Mouse (Mus musculus) gastrocnemius, adult 18-20 months (tissue): ENCODE results near the gene Ankrd52. TPM values are rescaled to one million over a fixed set of nuclear protein-coding genes. Genes with fewer than 3 reads are reported as not detected.

Source experiments
- DNase-seq: peaks from one replicate; pipeline ENCODE4 v3.0.0; 2021; ENCODE audit warnings: low spot score
- total RNA-seq, 2 experiments: library from RNA; stranded (reverse); gene quantifications; 2 replicates each; pipeline ENCODE4 v1.2.3; 2021

Ankrd52 gene
- total RNA-seq, 2 experiments from 2014 or later = 44.5 to 47.0 TPM

DNA sequence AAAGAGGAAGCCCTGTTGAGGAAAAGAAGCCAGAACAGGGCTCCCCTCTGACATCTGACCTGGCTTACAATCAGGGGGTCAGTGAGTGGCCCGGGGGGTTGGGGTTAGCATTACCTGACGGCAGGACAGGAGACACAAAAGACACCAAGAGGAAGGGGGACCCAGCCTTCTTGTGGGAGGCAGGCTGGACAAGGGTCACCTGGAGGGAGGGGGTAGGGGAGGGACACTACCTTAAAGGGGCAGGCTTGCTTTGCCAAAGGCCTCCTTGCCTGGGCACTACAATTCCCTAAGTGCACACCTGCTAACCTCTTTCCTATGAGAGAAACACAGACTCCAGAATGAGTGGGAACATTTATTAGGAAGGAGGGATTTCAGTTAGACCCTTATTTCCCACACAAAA is 24.1 kb downstream of the Ankrd52 start, which contains the start of gene Slc39a5:
Slc39a5 (minus strand) TSS at position 174 of the 400 bp plus-strand sequence.
- DNase-seq = no peak

DNA sequence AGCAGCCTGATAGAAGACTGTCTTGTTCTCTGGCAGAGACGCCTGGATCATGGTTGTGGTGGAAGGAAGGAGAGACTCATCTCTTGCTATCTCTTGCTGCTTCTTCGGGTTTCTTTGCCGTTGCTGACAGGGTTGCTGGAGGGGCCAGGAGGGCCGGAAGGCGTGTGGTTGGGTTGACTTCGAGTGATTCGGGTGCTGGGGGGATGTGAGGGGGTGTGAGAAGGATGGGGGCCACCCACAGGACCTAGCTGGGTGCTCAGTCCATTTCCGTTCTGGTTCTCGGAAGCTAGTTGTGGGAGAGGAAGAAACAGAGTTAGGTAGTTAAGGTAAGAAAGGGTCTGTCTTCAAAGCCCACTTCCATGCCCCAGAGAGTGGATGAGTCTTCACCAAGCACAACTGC is 24.7 kb downstream of the Ankrd52 start:
- DNase-seq = no peak

DNA sequence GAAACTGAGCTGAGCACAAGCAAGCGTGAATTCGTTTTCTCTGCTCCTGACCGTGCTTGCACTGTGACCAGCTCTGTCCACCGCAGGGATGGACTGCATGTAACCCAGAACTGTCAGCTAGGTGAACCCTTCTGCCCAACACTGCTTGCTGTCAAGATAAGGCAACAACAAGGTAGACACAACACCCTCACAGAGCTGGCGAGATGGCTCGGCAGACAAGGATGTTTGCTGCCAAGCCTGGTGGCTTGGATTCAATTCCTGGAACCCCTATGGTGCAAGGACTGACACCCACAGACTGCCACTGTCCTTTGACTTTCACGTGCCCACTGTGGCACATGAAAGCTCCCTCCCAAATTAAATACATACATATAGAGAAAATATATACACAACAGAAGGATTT is 27.0 kb downstream of the Ankrd52 start:
- DNase-seq = no peak

DNA sequence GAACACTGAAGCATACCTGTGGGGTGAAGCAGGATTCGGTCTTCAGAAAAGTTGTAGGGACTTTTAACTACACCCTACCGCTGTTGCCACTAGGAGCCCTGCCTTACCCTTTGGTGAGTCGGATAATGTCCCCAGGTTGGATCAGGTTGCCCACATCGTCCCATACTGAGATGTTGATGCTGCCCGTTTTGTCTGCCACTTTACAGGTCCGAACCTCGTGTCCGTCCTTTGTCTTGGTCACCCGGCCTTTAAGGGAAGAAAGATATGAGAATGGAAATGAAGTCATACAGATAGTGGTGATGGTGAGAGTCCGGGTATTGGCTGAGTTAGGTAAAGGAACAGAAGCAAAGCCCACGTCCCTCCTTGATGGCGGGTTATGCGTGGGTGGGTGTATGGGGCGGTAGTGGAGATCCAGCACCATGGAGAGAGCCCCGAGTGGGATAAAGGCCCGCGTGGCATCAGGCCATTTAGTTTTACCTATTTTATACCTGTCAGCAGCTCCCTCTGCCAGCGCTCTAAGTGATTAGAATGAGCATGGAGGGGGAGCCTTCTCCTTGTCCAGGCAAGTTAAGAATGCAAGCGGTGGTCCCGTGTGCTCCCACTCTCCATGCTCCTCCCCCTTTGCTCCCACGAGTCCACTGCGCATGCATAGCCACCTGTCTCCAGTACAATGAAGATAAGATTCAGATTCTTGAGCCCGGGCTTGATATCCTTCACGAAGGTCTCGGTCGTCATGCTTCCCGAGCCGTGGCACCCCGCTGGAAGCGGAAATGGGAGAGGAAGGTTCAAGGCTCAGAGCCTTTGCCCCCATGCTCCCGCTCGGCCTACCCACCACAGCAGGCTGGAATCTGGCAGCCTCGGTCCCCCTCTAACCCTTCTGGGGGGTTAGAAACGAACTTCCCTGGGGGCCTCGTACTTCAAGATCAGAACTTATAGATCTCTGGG is 31.9 kb downstream of the Ankrd52 start:
- DNase-seq = no peak

DNA sequence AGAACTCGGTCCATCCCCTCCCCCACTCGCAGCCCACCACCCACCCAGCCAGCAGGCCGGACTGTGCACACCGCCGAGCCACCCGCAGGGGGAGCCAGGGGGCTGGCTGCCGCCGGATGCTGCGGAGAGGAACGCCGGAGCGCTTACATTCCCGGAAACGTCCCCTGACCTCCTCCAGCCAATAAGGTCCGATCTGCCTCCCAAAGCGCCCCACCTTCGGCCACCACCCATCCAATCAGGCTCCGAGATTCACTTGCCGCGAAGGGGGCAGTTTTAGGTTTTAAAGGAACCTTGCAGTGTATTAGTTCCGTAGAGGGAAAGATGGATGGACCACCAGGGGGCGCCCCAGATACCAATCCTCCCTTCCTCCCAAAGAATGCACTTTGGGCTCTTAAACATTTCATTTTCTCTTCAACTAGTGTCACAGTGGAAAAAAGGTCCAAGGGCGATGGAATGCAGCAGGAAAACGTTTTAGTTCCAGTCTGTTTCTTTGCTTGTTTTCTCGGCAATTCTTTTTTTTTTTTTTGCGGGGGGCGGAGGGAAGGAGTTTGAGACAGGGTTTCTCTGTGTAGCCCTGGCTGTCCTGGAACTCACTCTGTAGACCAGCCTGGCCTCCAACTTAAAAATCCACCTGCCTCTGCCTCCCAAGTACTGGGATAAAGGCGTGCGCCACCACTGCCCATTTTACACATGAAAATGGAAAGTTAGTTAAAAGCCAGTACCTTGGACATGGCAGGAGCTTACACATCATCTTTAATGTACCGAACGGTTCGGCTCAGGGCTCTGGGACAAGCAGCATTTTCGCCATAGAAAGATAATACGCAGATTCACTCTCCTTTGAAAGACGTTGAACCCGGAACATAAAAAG is 33.0 kb downstream of the Ankrd52 start:
- DNase-seq = peak; percentile 97

DNA sequence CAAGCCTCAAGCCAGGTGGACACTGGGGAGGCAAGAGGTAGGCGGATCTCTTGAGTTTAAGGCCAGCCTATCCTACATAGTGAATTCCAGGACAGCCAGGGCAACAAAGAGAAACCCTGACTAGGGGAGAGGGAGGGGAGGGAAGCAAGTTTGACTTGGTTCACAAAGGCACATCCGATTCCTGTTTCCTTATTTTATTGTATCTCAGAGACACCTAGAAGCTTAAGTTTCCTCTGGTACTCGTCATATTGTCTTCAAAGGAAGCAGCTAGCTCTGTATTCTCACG is 33.6 kb downstream of the Ankrd52 start:
- no peak for DNase-seq

DNA sequence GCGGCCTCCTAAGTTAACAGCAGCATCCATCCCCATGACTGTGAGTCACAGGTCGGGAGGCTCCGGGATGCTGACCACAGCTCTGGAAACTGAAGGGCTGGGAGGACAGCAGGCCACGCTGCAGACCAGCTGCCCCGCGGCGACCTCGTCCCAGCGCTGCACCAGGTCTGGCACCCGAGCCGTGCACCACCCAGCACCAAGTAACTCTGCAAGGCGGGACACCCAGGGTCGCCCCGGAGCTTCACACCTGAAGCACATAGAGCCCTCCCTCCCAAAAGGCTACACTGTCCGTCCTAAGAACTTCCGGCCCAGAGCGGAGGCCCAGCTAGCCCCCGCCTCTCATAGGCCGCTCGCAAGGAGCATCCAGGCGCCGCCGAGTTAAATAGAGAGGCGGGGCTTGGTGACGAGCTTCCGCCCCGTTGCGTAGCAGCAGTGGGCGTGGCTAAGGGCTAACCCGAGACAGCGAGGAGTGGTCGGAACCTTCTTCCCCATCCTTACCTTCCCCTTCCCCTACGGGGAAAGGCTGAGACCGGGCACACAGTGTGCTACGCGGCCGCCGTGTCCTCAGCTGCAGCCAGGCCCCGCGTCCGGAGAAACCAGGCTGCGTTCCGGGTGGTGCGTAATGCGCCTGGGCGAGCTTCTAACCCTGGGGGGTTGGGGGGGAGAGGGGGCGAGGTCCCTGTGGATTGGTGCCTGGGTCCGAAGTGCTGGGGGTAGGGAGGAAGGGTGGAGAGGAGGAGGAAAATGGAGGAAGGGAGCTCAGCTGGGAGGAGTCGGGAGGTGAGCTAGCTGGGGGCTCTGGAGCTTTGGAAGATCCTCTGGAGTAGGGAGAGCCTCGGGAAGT is 34.5 kb downstream of the Ankrd52 start, which contains the start of the genes Nabp2 and Rnf41:
Nabp2 (minus strand) TSS at position 282 of the 844 bp plus-strand sequence.
Rnf41 (plus strand) TSS at position 447 of the 844 bp plus-strand sequence.
- peak; percentile 96 for DNase-seq

DNA sequence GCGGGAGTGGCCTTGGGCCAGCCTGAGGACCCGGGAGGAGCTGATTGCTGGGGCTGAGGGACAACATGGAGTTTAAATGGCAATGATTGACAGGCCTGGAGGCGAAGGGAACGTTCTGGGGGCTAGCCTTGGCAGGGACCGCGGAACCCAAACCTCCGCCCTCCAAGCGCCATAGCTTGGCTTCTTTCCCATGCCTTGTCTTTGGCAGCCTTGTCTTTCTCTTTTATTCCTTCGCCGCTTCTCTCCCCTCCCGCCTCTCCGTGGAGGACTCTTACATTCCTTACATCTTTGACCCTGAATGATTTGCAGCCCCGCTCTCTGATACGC is 35.1 kb downstream of the Ankrd52 start:
- peak; percentile 28 for DNase-seq

DNA sequence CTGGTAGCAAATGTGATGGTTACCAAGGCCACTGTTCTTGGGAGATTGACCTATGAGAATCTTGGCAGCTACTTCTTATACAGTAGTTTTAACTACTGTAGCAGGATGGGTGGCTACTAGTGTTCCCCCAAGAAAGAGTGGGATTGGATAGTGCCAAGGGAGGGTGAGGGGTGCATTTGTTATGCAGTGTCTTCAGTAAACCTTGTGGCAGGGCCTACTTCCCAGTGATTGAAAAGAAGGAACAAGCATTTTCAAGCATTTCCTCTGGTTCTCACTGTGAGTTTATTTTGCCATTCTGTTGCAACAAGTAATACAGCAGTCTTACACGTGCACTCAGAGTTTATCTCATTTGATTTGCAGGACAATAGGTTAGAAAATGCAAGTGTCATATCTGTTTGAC is 35.6 kb downstream of the Ankrd52 start:
- no peak for DNase-seq

DNA sequence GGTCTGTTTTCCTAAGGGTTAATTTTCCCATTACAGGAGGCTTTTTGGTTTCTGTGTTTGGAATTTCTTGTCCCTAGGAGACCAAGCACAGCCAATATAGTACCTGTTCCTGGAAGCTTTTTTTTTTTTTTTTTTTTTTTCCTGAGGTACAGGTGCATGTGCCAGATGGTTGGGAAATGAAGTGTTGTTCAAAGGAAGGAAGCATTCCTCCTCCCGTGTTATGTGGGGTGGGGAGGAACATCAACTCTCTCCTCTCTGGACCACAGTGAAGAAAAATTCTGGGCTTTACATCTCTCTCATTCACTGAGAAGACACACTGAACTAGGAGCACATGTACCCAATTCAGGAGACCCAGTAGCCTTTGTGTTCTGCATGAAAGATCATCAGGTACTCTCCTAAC is 36.2 kb downstream of the Ankrd52 start:
- no peak for DNase-seq

DNA sequence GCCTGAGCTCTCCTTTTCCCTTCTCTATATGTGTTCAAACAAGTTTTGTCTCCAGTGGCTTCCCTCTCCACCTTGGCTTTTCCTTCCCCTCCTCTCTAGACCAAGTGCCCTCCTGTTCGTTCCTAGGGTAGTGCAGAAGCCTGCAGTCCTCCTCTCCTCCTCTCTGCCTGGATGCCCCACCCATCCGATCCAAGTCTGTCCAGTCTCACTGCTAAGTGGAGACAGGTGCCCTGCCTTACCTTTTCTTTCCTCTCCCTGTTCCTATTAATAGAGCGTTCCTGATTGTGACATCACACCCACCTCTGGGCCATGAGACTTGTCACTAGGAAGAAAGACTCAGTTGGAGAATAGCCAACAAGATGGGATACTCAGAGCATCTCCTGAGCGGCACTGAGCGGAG is 37.9 kb downstream of the Ankrd52 start:
- DNase-seq = no peak

DNA sequence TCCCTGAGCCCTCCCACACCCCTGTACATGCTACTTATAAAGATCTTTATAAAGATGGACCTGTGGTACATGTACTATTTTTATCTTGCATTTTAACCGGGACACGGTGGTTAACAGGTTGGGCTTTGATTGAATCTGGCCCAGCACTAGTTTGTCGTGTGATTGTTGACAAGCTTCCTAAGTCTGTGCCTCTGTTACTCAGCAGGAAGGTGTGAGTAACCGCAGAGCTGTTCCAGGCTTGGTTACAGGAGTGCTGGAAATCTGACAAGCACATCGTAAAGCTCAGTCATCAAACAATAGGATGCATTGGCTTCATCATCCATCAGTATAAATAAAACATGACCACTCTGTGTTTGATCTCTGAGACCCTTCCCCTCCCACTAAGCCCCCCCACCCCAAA is 45.5 kb downstream of the Ankrd52 start:
- no peak for DNase-seq

DNA sequence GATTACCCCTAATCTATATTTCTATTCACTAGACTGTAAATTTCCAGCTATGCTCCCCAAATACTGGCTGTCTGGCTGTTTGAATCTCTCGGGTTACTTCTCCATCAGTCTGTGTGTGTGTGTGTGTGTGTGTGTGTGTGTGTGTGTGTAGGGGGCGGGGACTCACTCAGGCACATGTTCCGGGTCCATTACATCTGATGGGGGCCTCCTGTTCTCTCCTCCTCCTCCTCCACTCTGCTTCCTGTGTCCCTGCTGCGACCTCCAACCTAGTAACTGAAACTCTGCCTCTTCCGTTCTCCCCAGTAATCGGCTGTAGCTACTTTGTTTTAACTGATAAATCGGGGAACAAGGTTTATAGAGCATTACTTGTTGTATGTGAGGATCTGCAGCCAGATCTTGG is 47.7 kb downstream of the Ankrd52 start:
- DNase-seq = no peak

DNA sequence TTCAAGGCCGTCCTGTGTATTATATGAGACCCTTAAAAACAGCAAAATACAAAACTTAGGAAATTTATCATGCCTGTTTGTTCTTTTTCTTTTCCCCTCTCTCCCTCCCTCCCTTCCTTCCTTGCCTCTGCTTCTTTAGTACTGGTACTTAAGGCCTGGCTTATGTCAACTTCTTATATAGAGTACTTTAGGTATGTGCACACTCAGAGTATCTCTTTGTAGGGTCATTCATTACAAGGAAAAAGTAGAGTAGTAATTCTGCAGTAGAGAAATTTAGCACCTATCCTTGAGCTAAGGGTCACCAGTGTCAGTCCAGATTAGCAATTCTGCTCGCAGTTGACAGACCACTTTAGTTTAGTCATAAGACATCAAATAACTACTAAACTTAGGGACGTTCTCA is 48.3 kb downstream of the Ankrd52 start:
- DNase-seq = no peak

DNA sequence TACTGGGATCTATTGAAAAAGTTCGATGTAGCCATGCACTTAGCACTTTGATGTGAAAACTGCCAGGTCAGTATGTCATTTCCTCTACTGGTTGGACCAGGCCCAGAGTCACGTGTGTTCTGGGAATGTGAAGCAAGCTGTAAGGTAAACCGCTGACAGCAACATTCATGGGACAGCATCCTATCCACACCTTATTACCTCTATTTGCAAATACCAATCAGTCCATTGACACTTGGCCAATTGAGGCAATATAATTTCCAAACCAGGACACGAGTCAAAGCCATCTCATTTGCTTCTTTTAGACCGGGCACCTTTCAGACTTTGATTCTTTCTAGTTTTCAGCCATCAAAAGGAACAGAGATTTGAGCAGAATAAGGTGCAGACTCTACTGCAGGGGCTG is 52.1 kb downstream of the Ankrd52 start:
- DNase-seq = no peak

DNA sequence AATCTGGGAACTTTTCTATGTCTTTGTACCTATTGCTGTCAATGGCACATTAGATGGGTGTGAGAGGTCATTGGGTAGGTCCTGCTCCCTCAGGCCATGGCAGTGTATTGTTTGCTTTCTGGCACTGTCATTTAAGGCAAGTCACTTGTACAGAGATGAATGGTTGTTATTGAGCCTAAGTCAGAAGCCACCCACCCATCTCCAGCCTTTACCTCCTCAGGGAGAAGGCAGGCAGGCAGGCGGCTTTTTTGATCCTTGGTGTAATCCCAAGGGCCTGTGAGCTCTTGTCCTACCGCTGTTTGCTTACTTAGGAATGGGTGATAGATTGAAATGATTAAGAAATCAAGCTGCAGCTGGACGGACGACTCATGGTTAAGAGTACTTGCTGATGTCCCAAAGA is 52.5 kb downstream of the Ankrd52 start:
- no peak for DNase-seq

DNA sequence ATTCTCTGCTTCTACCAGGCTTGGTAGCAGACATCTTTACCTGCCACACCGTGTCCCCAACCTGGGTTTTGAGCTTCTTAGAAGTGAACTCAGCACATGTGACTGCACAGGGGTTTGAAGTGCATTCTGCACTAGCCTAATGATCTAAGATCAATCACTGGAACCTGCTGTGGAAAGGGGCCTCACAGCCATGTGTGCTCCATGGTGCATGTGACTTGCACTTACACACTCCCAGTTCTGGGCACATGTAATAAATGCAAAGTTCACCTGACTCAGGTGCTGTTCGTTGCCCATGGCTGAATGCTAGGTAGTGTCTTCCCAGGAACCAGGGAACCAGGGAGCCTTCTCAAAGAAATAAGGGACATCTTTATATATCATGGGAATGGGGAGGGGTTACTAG is 56.5 kb downstream of the Ankrd52 start:
- DNase-seq = no peak

DNA sequence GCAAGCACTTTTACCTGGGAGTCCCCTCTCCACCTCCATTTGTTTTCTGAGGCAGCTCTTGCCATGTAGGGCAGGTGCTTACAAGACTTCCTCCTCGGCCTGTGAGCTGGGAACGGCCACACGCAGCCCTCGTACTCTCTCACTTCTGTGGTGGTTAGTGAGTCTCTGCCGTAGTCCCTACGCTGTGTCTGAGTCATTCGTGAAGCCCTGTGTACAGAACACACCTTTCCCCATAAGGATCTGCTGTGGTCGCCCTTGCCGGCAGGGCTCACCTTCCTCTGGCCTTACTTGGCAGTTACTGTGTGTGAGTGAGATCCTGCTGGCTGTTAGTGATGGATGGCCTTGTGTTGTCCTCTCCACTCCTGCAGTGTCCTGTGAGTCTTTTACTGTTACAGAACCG is 57.8 kb downstream of the Ankrd52 start:
- no peak for DNase-seq

DNA sequence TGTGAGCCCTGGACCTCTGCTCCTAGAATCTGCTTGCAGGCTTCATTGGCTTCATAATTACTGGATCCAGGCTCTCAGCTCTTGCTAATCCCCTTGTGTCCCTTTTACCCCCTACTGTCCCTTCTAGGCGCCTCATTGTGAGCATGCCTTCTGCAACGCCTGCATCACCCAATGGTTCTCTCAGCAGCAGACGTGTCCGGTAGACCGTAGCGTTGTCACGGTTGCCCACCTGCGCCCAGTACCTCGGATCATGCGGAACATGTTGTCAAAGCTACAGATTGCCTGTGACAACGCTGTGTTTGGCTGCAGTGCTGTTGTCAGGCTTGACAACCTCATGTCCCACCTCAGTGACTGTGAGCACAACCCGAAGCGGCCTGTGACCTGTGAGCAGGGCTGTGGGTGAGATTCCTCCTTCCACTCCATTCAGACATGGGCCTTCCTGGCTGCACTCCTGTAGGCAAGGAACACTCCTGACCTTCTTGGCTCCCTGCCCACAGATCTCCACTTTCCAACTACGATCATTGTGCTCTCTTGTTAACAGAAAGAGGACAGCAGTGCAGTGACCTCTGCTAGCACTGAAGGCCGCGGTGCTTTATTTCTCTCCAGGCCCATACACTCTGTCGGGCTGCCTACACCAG is 58.4 kb downstream of the Ankrd52 start:
- DNase-seq = peak; percentile 68

DNA sequence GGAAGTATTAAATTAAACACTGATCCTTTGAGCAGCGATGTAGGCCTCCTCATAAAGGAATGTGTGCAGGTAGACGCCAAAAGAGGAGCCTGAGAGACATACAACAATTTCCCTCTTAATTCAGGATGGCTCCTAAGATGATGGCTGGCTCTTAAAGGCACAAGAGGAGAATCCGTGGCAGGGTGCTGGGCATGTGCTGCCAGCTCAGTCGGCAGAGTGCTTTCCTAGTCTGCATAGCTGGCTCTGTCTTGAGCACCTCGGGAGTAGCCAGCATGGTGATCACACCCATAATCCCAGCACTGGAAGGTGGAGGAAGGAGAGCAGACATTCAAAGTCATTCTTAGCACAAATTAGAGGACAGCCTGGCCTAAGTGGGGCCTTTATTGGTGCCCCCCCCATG is 59.0 kb downstream of the Ankrd52 start:
- DNase-seq = peak; percentile 24

DNA sequence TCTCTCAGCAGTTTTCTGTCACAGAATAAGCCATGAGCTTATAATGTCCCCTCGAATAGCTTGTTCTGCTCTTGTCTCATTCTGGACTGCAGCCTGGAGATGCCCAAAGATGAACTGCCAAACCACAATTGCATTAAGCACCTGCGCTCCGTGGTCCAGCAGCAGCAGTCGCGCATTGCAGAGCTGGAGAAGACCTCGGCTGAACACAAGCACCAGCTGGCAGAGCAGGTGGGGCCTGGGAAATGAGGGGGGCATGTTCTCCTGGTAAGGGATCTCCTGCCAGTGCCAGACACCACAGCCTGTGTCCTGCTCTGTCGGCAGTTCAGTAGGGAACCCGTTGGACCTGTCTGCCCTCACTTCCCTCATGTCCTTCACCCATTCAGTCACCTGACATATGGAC is 59.5 kb downstream of the Ankrd52 start:
- no peak for DNase-seq
